Mouse (Mus musculus) MEL (cell line): ENCODE data around the gene Ddt. TPM values are rescaled to one million over a fixed set of nuclear protein-coding genes. Genes with fewer than 3 reads are reported as not detected.
"Not testable (repeated sequence)": the region's sequence is repeated elsewhere in the genome, so short reads cannot be mapped to it uniquely, and the experiment has no call there.

Source experiments
- DNase-seq: peaks from one replicate; pipeline ENCODE4 v3.0.0; 2011; ENCODE audit warnings: low read depth, low spot score
- H3K27ac ChIP-seq: 2 replicates; pipeline ENCODE4 v1.5.1; 2012; ENCODE audit warnings: low read depth, mild to moderate bottlenecking, control low read depth, low read length, moderate library complexity; ENCODE audit not compliant: control insufficient read depth
- H3K27me3 ChIP-seq, 2 experiments: fragments of 150-350 bp in 1 of 2; sonication (generic) in 1 of 2; 2 replicates each; pipeline ENCODE4 v1.6.1; 2012; ENCODE audit warnings: low read length in 2 of 2, mild to moderate bottlenecking in 2 of 2, improper control_type of control experiment in 1 of 2, moderate library complexity in 1 of 2; ENCODE audit not compliant: insufficient read depth in 2 of 2, control insufficient read depth in 1 of 2
- H3K36me3 ChIP-seq, 2 experiments: 2 replicates each; pipeline ENCODE4 v1.6.1; 2012 to 2014; ENCODE audit warnings: low read length in 2 of 2, improper control_type of control experiment in 1 of 2, inconsistent platforms in 1 of 2, mild to moderate bottlenecking in 1 of 2; ENCODE audit not compliant: insufficient read depth in 2 of 2, control insufficient read depth in 1 of 2
- H3K4me1 ChIP-seq, 2 experiments: fragments of 150-350 bp in 1 of 2; sonication (generic) in 1 of 2; 2 replicates each; pipeline ENCODE4 v1.6.1; 2012; ENCODE audit warnings: low read length in 2 of 2, improper control_type of control experiment in 1 of 2, mild to moderate bottlenecking in 1 of 2; ENCODE audit not compliant: insufficient read depth in 2 of 2, control insufficient read depth in 1 of 2
- H3K4me3 ChIP-seq, 2 experiments: fragments of 150-350 bp in 1 of 2; sonication (generic) in 1 of 2; 2 replicates each; pipeline ENCODE4 v1.5.1; 2012; ENCODE audit warnings: low read depth in 2 of 2, low read length in 2 of 2, mild to moderate bottlenecking in 2 of 2, moderate library complexity in 2 of 2, control low read depth in 1 of 2, improper control_type of control experiment in 1 of 2; ENCODE audit not compliant: control insufficient read depth in 1 of 2, insufficient read depth in 1 of 2
- H3K79me2 ChIP-seq: 2 replicates; pipeline ENCODE4 v1.6.1; 2012; ENCODE audit warnings: mild to moderate bottlenecking, low read length, moderate library complexity; ENCODE audit not compliant: control insufficient read depth, poor library complexity, insufficient read depth
- H3K9ac ChIP-seq: 2 replicates; pipeline ENCODE4 v1.6.1; 2012; ENCODE audit warnings: low read depth, mild to moderate bottlenecking, control low read depth, low read length, moderate library complexity; ENCODE audit not compliant: control insufficient read depth, poor library complexity, severe bottlenecking
- H3K9me3 ChIP-seq: fragments of 150-350 bp; sonication (generic); replicated peaks from 2 replicates; pipeline ENCODE4 v1.6.1; 2012; ENCODE audit warnings: mild to moderate bottlenecking, low read length, improper control_type of control experiment, moderate library complexity; ENCODE audit not compliant: insufficient read depth
- CHD2 ChIP-seq: IDR thresholded peaks from 2 replicates; pipeline ENCODE4 v1.6.1; 2011; ENCODE audit warnings: low read length, improper control_type of control experiment
- CTCF ChIP-seq, 3 experiments: IDR thresholded peaks in 2 of 3; conservative IDR thresholded peaks in 1 of 3; 2 replicates each; pipeline ENCODE4 v1.5.1; 2011 to 2012; ENCODE audit warnings: low read length in 3 of 3, low read depth in 2 of 3, mild to moderate bottlenecking in 2 of 3, improper control_type of control experiment in 1 of 3, inconsistent platforms in 1 of 3, mixed read lengths in 1 of 3, moderate library complexity in 1 of 3; ENCODE audit not compliant: control insufficient read depth in 1 of 3, insufficient read depth in 1 of 3, poor library complexity in 1 of 3, severe bottlenecking in 1 of 3
- E2F4 ChIP-seq: IDR thresholded peaks from 2 replicates; pipeline ENCODE4 v1.6.1; 2011; ENCODE audit warnings: low read depth, low read length, improper control_type of control experiment, borderline replicate concordance
- ELF1 ChIP-seq: IDR thresholded peaks from 2 replicates; pipeline ENCODE4 v1.6.1; 2014; ENCODE audit warnings: low read depth, mild to moderate bottlenecking, inconsistent platforms, low read length, improper control_type of control experiment, moderate library complexity
- EP300 ChIP-seq, 2 experiments: IDR thresholded peaks; 2 replicates each; pipeline ENCODE4 v1.6.1; 2011; ENCODE audit warnings: improper control_type of control experiment in 2 of 2, low read length in 2 of 2, low read depth in 1 of 2, mild to moderate bottlenecking in 1 of 2
- GABPA ChIP-seq: IDR thresholded peaks from 2 replicates; pipeline ENCODE4 v1.6.1; 2012; ENCODE audit warnings: low read depth, mild to moderate bottlenecking, inconsistent platforms, low read length, improper control_type of control experiment, moderate library complexity
- GATA1 ChIP-seq: IDR thresholded peaks from 2 replicates; pipeline ENCODE4 v1.6.1; 2011; ENCODE audit warnings: low read depth, low read length, improper control_type of control experiment
- HCFC1 ChIP-seq: IDR thresholded peaks from 2 replicates; pipeline ENCODE4 v1.6.1; 2012; ENCODE audit warnings: low read depth, mild to moderate bottlenecking, inconsistent platforms, low read length, improper control_type of control experiment, moderate library complexity
- JUND ChIP-seq: IDR thresholded peaks from 2 replicates; pipeline ENCODE4 v1.6.1; 2011; ENCODE audit warnings: low read depth, mild to moderate bottlenecking, improper control_type of control experiment, low read length
- KAT2A ChIP-seq: conservative IDR thresholded peaks from 2 replicates; pipeline ENCODE4 v1.6.1; 2012; ENCODE audit warnings: low read depth, low read length, improper control_type of control experiment, inconsistent platforms
- MAFK ChIP-seq: IDR thresholded peaks from 2 replicates; pipeline ENCODE4 v1.6.1; 2011; ENCODE audit warnings: low read depth, mild to moderate bottlenecking, low read length, improper control_type of control experiment, borderline replicate concordance
- MAZ ChIP-seq: IDR thresholded peaks from 2 replicates; pipeline ENCODE4 v1.6.1; 2012; ENCODE audit warnings: low read depth, mild to moderate bottlenecking, inconsistent platforms, low read length, improper control_type of control experiment
- MEF2A ChIP-seq: IDR thresholded peaks from 2 replicates; pipeline ENCODE4 v1.6.1; 2014; ENCODE audit warnings: low read depth, mild to moderate bottlenecking, inconsistent platforms, low read length, improper control_type of control experiment; ENCODE audit not compliant: poor library complexity, insufficient replicate concordance, severe bottlenecking; ENCODE audit errors: extremely low read depth
- MXI1 ChIP-seq: IDR thresholded peaks from 2 replicates; pipeline ENCODE4 v1.6.1; 2011; ENCODE audit warnings: mild to moderate bottlenecking, low read depth, low read length, improper control_type of control experiment
- MYB ChIP-seq: IDR thresholded peaks from 2 replicates; pipeline ENCODE4 v1.6.1; 2011; ENCODE audit warnings: mild to moderate bottlenecking, low read depth, low read length, improper control_type of control experiment
- NELFE ChIP-seq: IDR thresholded peaks from 2 replicates; pipeline ENCODE4 v1.6.1; 2011; ENCODE audit warnings: low read depth, low read length, improper control_type of control experiment
- NRF1 ChIP-seq: IDR thresholded peaks from 2 replicates; pipeline ENCODE4 v1.6.1; 2014; ENCODE audit warnings: low read depth, mild to moderate bottlenecking, inconsistent platforms, low read length, improper control_type of control experiment, moderate library complexity; ENCODE audit not compliant: poor library complexity, insufficient read depth, severe bottlenecking
- POLR2AphosphoS2 ChIP-seq: IDR thresholded peaks from 2 replicates; pipeline ENCODE4 v1.6.1; 2011; ENCODE audit warnings: low read length, improper control_type of control experiment
- POLR2AphosphoS5 ChIP-seq: IDR thresholded peaks from 2 replicates; pipeline ENCODE4 v1.6.1; 2012; ENCODE audit warnings: low read depth, borderline replicate concordance, mild to moderate bottlenecking, inconsistent platforms, low read length, moderate library complexity, mixed read lengths
- RAD21 ChIP-seq: IDR thresholded peaks from 2 replicates; pipeline ENCODE4 v1.6.1; 2011; ENCODE audit warnings: mild to moderate bottlenecking, low read depth, low read length, improper control_type of control experiment
- RCOR1 ChIP-seq: IDR thresholded peaks from 2 replicates; pipeline ENCODE4 v1.6.1; 2012; ENCODE audit warnings: low read depth, mild to moderate bottlenecking, inconsistent platforms, low read length, improper control_type of control experiment
- SIN3A ChIP-seq: IDR thresholded peaks from 2 replicates; pipeline ENCODE4 v1.6.1; 2012; ENCODE audit warnings: low read length, improper control_type of control experiment, inconsistent platforms
- TAL1 ChIP-seq: IDR thresholded peaks from 2 replicates; pipeline ENCODE4 v1.6.1; 2012; ENCODE audit warnings: mild to moderate bottlenecking, inconsistent platforms, low read length, moderate library complexity, mixed read lengths
- TBP ChIP-seq: IDR thresholded peaks from 2 replicates; pipeline ENCODE4 v1.8.0; 2011; ENCODE audit warnings: low read depth, low read length, improper control_type of control experiment
- TCF12 ChIP-seq: IDR thresholded peaks from 2 replicates; pipeline ENCODE4 v1.6.1; 2014; ENCODE audit warnings: low read depth, mild to moderate bottlenecking, inconsistent platforms, low read length, improper control_type of control experiment, moderate library complexity
- USF1 ChIP-seq: IDR thresholded peaks from 2 replicates; pipeline ENCODE4 v1.6.1; 2014; ENCODE audit warnings: low read depth, mild to moderate bottlenecking, inconsistent platforms, low read length, improper control_type of control experiment, moderate library complexity
- USF2 ChIP-seq, 2 experiments: IDR thresholded peaks; 2 replicates each; pipeline ENCODE4 v1.6.1; 2011 to 2012; ENCODE audit warnings: improper control_type of control experiment in 2 of 2, low read length in 2 of 2, borderline replicate concordance in 1 of 2, inconsistent platforms in 1 of 2, low read depth in 1 of 2, mild to moderate bottlenecking in 1 of 2; ENCODE audit not compliant: insufficient read depth in 1 of 2
- ZC3H11A ChIP-seq: IDR thresholded peaks from 2 replicates; pipeline ENCODE4 v1.6.1; 2012; ENCODE audit warnings: low read depth, mild to moderate bottlenecking, inconsistent platforms, low read length, improper control_type of control experiment
- ZKSCAN1 ChIP-seq: IDR thresholded peaks from 2 replicates; pipeline ENCODE4 v1.6.1; 2012; ENCODE audit warnings: low read depth, mild to moderate bottlenecking, inconsistent platforms, low read length, improper control_type of control experiment, moderate library complexity
- ZNF384 ChIP-seq: IDR thresholded peaks from 2 replicates; pipeline ENCODE4 v1.6.1; 2012; ENCODE audit warnings: low read depth, mild to moderate bottlenecking, inconsistent platforms, low read length, improper control_type of control experiment
- polyA plus RNA-seq, 2 experiments: library from polyadenylated mRNA; stranded (reverse) in 1 of 2; unstranded in 1 of 2; fragments of >175 nt in 1 of 2; fragments of >200 nt in 1 of 2; gene quantifications; 2 replicates each; pipeline versions ENCODE4 v1.2.1 to v1.2.4; 2012; ENCODE audit warnings: low replicate concordance in 2 of 2, low read depth in 1 of 2; ENCODE audit not compliant: insufficient read length in 2 of 2, insufficient read depth in 1 of 2, missing spikeins in 1 of 2
- total RNA-seq: library from RNA; depleted of rRNA; stranded (reverse); fragments of 300-350 nt; gene quantifications from 2 replicates; pipeline ENCODE4 v1.2.3, GENCODE M21; 2012

Ddt gene
- total and polyA plus RNA-seq, 3 experiments = 45.1 to 63.4 TPM; not detected in 1

GRCm38 (mm10) chr10:75767756-75768155, 5.5 kb downstream of the Ddt start:
- peak; percentile 48 for DNase-seq
- TF ChIP-seq SIN3A (peak; percentile 58), ELF1 (peak; percentile 45; the same call in 1 of the 2 replicates)
- TF ChIP-seq, all 39 proteins: peak for 2; not testable (repeated sequence) for 37
- not testable (repeated sequence) for H3K27ac ChIP-seq, H3K9ac ChIP-seq, H3K27me3 ChIP-seq, H3K9me3 ChIP-seq
- peaks cover 8 to 27% of the 10 kb centered on the region in 2 experiments; a peak in 3 of 4 replicates for H3K4me1 ChIP-seq
- H3K4me3 ChIP-seq = peak overlapping the region; percentile 34 to 67; a peak in 3 of 4 replicates
- H3K79me2 ChIP-seq = peaks cover 10% of the 10 kb centered on the region
- H3K36me3 ChIP-seq = peaks cover 0 to 14% of the 10 kb centered on the region in 2 experiments; a peak in 2 of 4 replicates

GRCm38 (mm10) chr10:75766856-75767255, 6.4 kb downstream of the Ddt start:
- DNase-seq = peak; percentile 90
- H3K36me3 ChIP-seq = peaks cover 0 to 18% of the 10 kb centered on the region in 2 experiments; a peak in 2 of 4 replicates
- H3K79me2 ChIP-seq = peaks cover 14% of the 10 kb centered on the region
- peaks cover 8 to 25% of the 10 kb centered on the region in 2 experiments; a peak in 3 of 4 replicates for H3K4me1 ChIP-seq
- no peaks in the 10 kb centered on the region for H3K9me3 ChIP-seq
- H3K27ac ChIP-seq = peak overlapping the region; percentile 44
- H3K4me3 ChIP-seq = peak overlapping the region; percentile 14 to 67; a peak in 3 of 4 replicates
- H3K9ac ChIP-seq = peak overlapping the region; percentile 11; the same call in 1 of the 2 replicates
- no peaks in the 10 kb centered on the region for H3K27me3 ChIP-seq
- no peak for TF ChIP-seq POLR2AphosphoS5
- no peak for TF ChIP-seq MYB
- TF ChIP-seq KAT2A = no peak
- no peak for TF ChIP-seq ELF1
- TF ChIP-seq MAZ = peak; percentile 42; the same call in 1 of the 2 replicates
- TF ChIP-seq E2F4 = no peak
- peak; percentile 47; the same call in 1 of the 2 replicates for TF ChIP-seq HCFC1
- TF ChIP-seq GABPA = no peak
- TF ChIP-seq MEF2A = no peak
- TF ChIP-seq GATA1 = no peak
- no peak for TF ChIP-seq MAFK
- no peak for TF ChIP-seq ZKSCAN1
- TF ChIP-seq CHD2 = no peak
- no peak for TF ChIP-seq CTCF (IDR thresholded peaks at IDR 0.05 in 2 of 3, conservative IDR thresholded peaks at IDR 0.05 in 1 of 3; ENCODE audit: control insufficient read depth in 1 of 3, insufficient read depth in 1 of 3, low read depth in 2 of 3, low read length in 3 of 3, poor library complexity in 1 of 3, severe bottlenecking in 1 of 3)
- peak; percentile 26; the same call in 1 of the 2 replicates for TF ChIP-seq ZNF384
- no peak for TF ChIP-seq USF2 (IDR thresholded peaks at IDR 0.05; ENCODE audit: borderline replicate concordance in 1 of 2, insufficient read depth in 1 of 2, low read depth in 1 of 2, low read length in 2 of 2)
- TF ChIP-seq NELFE = no peak; the same call in 1 of the 2 replicates
- TF ChIP-seq EP300 (IDR thresholded peaks at IDR 0.05; ENCODE audit: low read depth in 1 of 2, low read length in 2 of 2) = no peak
- peak; percentile 59; the same call in 1 of the 2 replicates for TF ChIP-seq POLR2AphosphoS2
- peak; percentile 50; the same call in 1 of the 2 replicates for TF ChIP-seq SIN3A
- TF ChIP-seq JUND = no peak
- TF ChIP-seq RCOR1 = 0 out of 2 replicates have a peak, but pooled peaks have one; percentile 15
- TF ChIP-seq ZC3H11A = no peak
- TF ChIP-seq TCF12 = peak; percentile 15; the same call in 1 of the 2 replicates
- peak; percentile 59 for TF ChIP-seq TBP
- no peak for TF ChIP-seq NRF1
- TF ChIP-seq MXI1 = peak; percentile 50
- no peak for TF ChIP-seq TAL1
- no peak for TF ChIP-seq RAD21
- peak; percentile 67 for TF ChIP-seq USF1
